Mouse (Mus musculus) heart, postnatal 25 days (tissue): Measurements from ENCODE around the gene Bsx. TPM values are rescaled to one million over a fixed set of nuclear protein-coding genes. Genes with fewer than 3 reads are reported as not detected.
A peak's percentile ranks its signal among the peaks of the same experiment; 100 is the strongest.

Experiments
- DNase-seq: peaks from one replicate; pipeline ENCODE4 v3.0.0; 2022; ENCODE audit warnings: low spot score
- intact Hi-C: fragments of 180-260 bp; cut with DNase I; formaldehyde crosslinking; loops from one replicate; pipeline ENCODE4 v1.15.1; 2025
- total RNA-seq, 2 experiments: library from RNA; stranded (reverse); gene quantifications; 2 replicates each; pipeline ENCODE4 v1.2.3; 2021

Gene Bsx
- total RNA-seq: not detected

- DNase-seq: no peak
- intact Hi-C loops: no loop called here
Observed at GRCm38 (mm10) chr9:40873556-40874470, at the start of gene Bsx. Gene Bsx, plus strand, starts transcription at chr9:40874127.

- intact Hi-C loops: no loop called here
- DNase-seq: no peak
Observed at GRCm38 (mm10) chr9:40825601-40826000, 48.3 kb upstream of the Bsx start.

GRCm38 (mm10) chr9:40827366-40827765 is 46.6 kb upstream of the Bsx start:
- intact Hi-C loops: no loop called here
- no peak for DNase-seq

GRCm38 (mm10) chr9:40834569-40834968 is 39.4 kb upstream of the Bsx start:
- intact Hi-C loops: loop anchor here (2.0 to 5.0 kb wide), 4 partner anchors 103 to 358 kb away; no protein-coding TSS in a partner anchor
- peak; percentile 21 for DNase-seq

GRCm38 (mm10) chr9:40836681-40837080 is 37.2 kb upstream of the Bsx start:
- DNase-seq: no peak
- intact Hi-C loops: no loop called here

GRCm38 (mm10) chr9:40839662-40840061 is 34.3 kb upstream of the Bsx start:
- DNase-seq: no peak
- intact Hi-C loops: no loop called here

- DNase-seq: no peak
- intact Hi-C loops: no loop called here
Observed at GRCm38 (mm10) chr9:40851515-40851914, 22.4 kb upstream of the Bsx start.

- intact Hi-C loops: no loop called here
- DNase-seq: no peak
Observed at GRCm38 (mm10) chr9:40858461-40859160, 15.3 kb upstream of the Bsx start.

- no peak for DNase-seq
- intact Hi-C loops: no loop called here
Observed at GRCm38 (mm10) chr9:40859196-40859595, 14.7 kb upstream of the Bsx start.

GRCm38 (mm10) chr9:40870331-40870730 is 3.6 kb upstream of the Bsx start:
- intact Hi-C loops: no loop called here
- no peak for DNase-seq

- intact Hi-C loops: no loop called here
- no peak for DNase-seq
Observed at GRCm38 (mm10) chr9:40871369-40872155, 2.4 kb upstream of the Bsx start.

GRCm38 (mm10) chr9:40872156-40872478 is 1.8 kb upstream of the Bsx start:
- intact Hi-C loops: no loop called here
- DNase-seq: no peak

GRCm38 (mm10) chr9:40874961-40875360 is 1.0 kb downstream of the Bsx start:
- intact Hi-C loops: no loop called here
- DNase-seq: no peak

- DNase-seq: no peak
- intact Hi-C loops: no loop called here
Observed at GRCm38 (mm10) chr9:40875431-40875830, 1.5 kb downstream of the Bsx start.

- intact Hi-C loops: no loop called here
- DNase-seq: no peak
Observed at GRCm38 (mm10) chr9:40876164-40876563, 2.2 kb downstream of the Bsx start.

- intact Hi-C loops: no loop called here
- DNase-seq: no peak
Observed at GRCm38 (mm10) chr9:40876693-40877092, 2.8 kb downstream of the Bsx start.

GRCm38 (mm10) chr9:40877146-40877880 is 3.4 kb downstream of the Bsx start:
- intact Hi-C loops: no loop called here

GRCm38 (mm10) chr9:40877881-40878235 is 3.9 kb downstream of the Bsx start:
- no peak for DNase-seq
- intact Hi-C loops: no loop called here

More at GRCm38 (mm10) chr9:40877146-40877880, 3.4 kb downstream of the Bsx start:
- DNase-seq: no peak

GRCm38 (mm10) chr9:40878291-40878945 is 4.5 kb downstream of the Bsx start:
- intact Hi-C loops: no loop called here

More at GRCm38 (mm10) chr9:40878291-40878945, 4.5 kb downstream of the Bsx start:
- DNase-seq: no peak
